Mouse (Mus musculus) stomach, embryonic 15.5 days (tissue): ENCODE measurements at regions not wholly inside any gene's neighbourhood (a gene's known extent, or its start where the extent isn't known, plus 50 kb on each side); places are given as distances from the start of the nearest gene placed in this dataset.

ENCODE experiments used
- ATAC-seq: fragments of 200-750 bp; cut with Nextera tagmentation; 2 replicates; pipeline ENCODE4 v1.8.0; 2017; ENCODE audit warnings: low read depth, moderate number of reproducible peaks, moderate TSS enrichment; ENCODE audit not compliant: insufficient read depth, low FRiP score
- H3K27ac ChIP-seq: fragments of 300-500 bp; sonication (generic); 2 replicates; pipeline ENCODE4 v1.5.1; 2015; ENCODE audit warnings: mild to moderate bottlenecking, inconsistent platforms
- H3K27me3 ChIP-seq: fragments of 300-500 bp; sonication (generic); replicated peaks from 2 replicates; pipeline ENCODE4 v1.6.1; 2015; ENCODE audit warnings: inconsistent platforms
- H3K36me3 ChIP-seq: fragments of 300-500 bp; sonication (generic); 2 replicates; pipeline ENCODE4 v1.6.1; 2015; ENCODE audit warnings: inconsistent platforms
- H3K4me1 ChIP-seq: fragments of 300-500 bp; sonication (generic); 2 replicates; pipeline ENCODE4 v1.6.1; 2015; ENCODE audit warnings: inconsistent platforms
- H3K4me2 ChIP-seq: fragments of 300-500 bp; sonication (generic); 2 replicates; pipeline ENCODE4 v1.6.1; 2015; ENCODE audit warnings: mild to moderate bottlenecking, inconsistent platforms
- H3K4me3 ChIP-seq: fragments of 300-500 bp; sonication (generic); replicated peaks from 2 replicates; pipeline ENCODE4 v1.5.1; 2015; ENCODE audit warnings: inconsistent platforms
- H3K9ac ChIP-seq: fragments of 300-500 bp; sonication (generic); 2 replicates; pipeline ENCODE4 v1.6.1; 2015; ENCODE audit warnings: inconsistent platforms
- H3K9me3 ChIP-seq: fragments of 300-500 bp; sonication (generic); 2 replicates; pipeline ENCODE4 v1.6.1; 2016; ENCODE audit warnings: inconsistent platforms
- WGBS: fragments of 180-500 bp; shearing (Covaris S2); methylation state at CpG from one replicate; pipeline ENCODE4 v1.1.7; 2015; 5-methylcytosine and 5-hydroxymethylcytosine counted together

GRCm38 (mm10) chr12:73412500-73412899 is 125.9 kb downstream of the Slc38a6 start:
- Histone ChIP-seq H3K4me1 (peaks cover 4% of the 10 kb centered on the region; the same call in 1 of the 2 replicates), H3K9me3 (no peaks in the 10 kb centered on the region), H3K4me3 (no peak overlapping the region), H3K9ac (no peak overlapping the region), H3K27ac (no peak overlapping the region), H3K36me3 (no peaks in the 10 kb centered on the region), H3K27me3 (no peaks in the 10 kb centered on the region), H3K4me2 (no peak overlapping the region)
- ATAC-seq: no peak
- WGBS: 77% methylated on average over 4 of the region's 4 CpGs

GRCm38 (mm10) chr12:73410924-73411323 is 124.3 kb downstream of the Slc38a6 start:
- Histone ChIP-seq H3K4me2 (no peak overlapping the region), H3K36me3 (no peaks in the 10 kb centered on the region), H3K9ac (no peak overlapping the region), H3K27ac (no peak overlapping the region), H3K9me3 (no peaks in the 10 kb centered on the region), H3K27me3 (no peaks in the 10 kb centered on the region), H3K4me1 (peaks cover 4% of the 10 kb centered on the region; the same call in 1 of the 2 replicates), H3K4me3 (no peak overlapping the region)
- 46% methylated on average over 7 of the region's 7 CpGs for WGBS
- no peak for ATAC-seq

GRCm38 (mm10) chr12:73409481-73410085 is 123.0 kb downstream of the Slc38a6 start:
- H3K36me3 ChIP-seq: no peaks in the 10 kb centered on the region
- WGBS: 84% methylated on average over 4 of the region's 4 CpGs
- H3K9ac ChIP-seq: no peak overlapping the region
- no peaks in the 10 kb centered on the region for H3K27me3 ChIP-seq
- H3K4me1 ChIP-seq: peaks cover 5% of the 10 kb centered on the region; the same call in 1 of the 2 replicates
- H3K4me3 ChIP-seq: no peak overlapping the region
- H3K27ac ChIP-seq: no peak overlapping the region
- H3K9me3 ChIP-seq: no peaks in the 10 kb centered on the region
- H3K4me2 ChIP-seq: no peak overlapping the region
- ATAC-seq: no peak

GRCm38 (mm10) chr12:73408614-73409013 is 122.0 kb downstream of the Slc38a6 start:
- peaks cover 7% of the 10 kb centered on the region; the same call in 1 of the 2 replicates for H3K4me1 ChIP-seq
- no peak overlapping the region for H3K4me2 ChIP-seq
- H3K27ac ChIP-seq: no peak overlapping the region
- WGBS: 65% methylated on average over 7 of the region's 7 CpGs
- no peak for ATAC-seq
- no peak overlapping the region for H3K9ac ChIP-seq
- H3K36me3 ChIP-seq: no peaks in the 10 kb centered on the region
- H3K9me3 ChIP-seq: no peaks in the 10 kb centered on the region
- H3K27me3 ChIP-seq: no peaks in the 10 kb centered on the region
- no peak overlapping the region for H3K4me3 ChIP-seq

GRCm38 (mm10) chr12:73408165-73408564 is 121.6 kb downstream of the Slc38a6 start:
- no peak overlapping the region for H3K9ac ChIP-seq
- H3K36me3 ChIP-seq: no peaks in the 10 kb centered on the region
- WGBS: 71% methylated on average over 11 of the region's 11 CpGs
- H3K4me1 ChIP-seq: peaks cover 7% of the 10 kb centered on the region; the same call in 1 of the 2 replicates
- no peak for ATAC-seq
- H3K27me3 ChIP-seq: no peaks in the 10 kb centered on the region
- no peak overlapping the region for H3K27ac ChIP-seq
- no peak overlapping the region for H3K4me3 ChIP-seq
- H3K4me2 ChIP-seq: no peak overlapping the region
- no peaks in the 10 kb centered on the region for H3K9me3 ChIP-seq

GRCm38 (mm10) chr12:73406556-73407087 is 120.0 kb downstream of the Slc38a6 start:
- Histone ChIP-seq H3K36me3 (no peaks in the 10 kb centered on the region), H3K27ac (no peak overlapping the region), H3K9ac (no peak overlapping the region), H3K9me3 (no peaks in the 10 kb centered on the region), H3K4me3 (no peak overlapping the region), H3K4me2 (no peak overlapping the region), H3K27me3 (no peaks in the 10 kb centered on the region), H3K4me1 (0 out of 2 replicates have a peak, but pooled peaks cover 8% of the 10 kb centered on the region)
- ATAC-seq: no peak
- WGBS: 83% methylated on average over 8 of the region's 8 CpGs

- H3K9ac ChIP-seq: no peak overlapping the region
- no peak for ATAC-seq
- WGBS: 77% methylated on average over 9 of the region's 9 CpGs
- H3K4me3 ChIP-seq: no peak overlapping the region
- H3K4me2 ChIP-seq: no peak overlapping the region
- no peaks in the 10 kb centered on the region for H3K36me3 ChIP-seq
- 0 out of 2 replicates have a peak, but pooled peaks cover 8% of the 10 kb centered on the region for H3K4me1 ChIP-seq
- H3K9me3 ChIP-seq: no peaks in the 10 kb centered on the region
- no peak overlapping the region for H3K27ac ChIP-seq
- H3K27me3 ChIP-seq: no peaks in the 10 kb centered on the region
Measured at GRCm38 (mm10) chr12:73405583-73405982, 119.0 kb downstream of the Slc38a6 start.

GRCm38 (mm10) chr12:73405106-73405505 is 118.5 kb downstream of the Slc38a6 start:
- no peaks in the 10 kb centered on the region for H3K36me3 ChIP-seq
- 40% methylated on average over 8 of the region's 8 CpGs for WGBS
- no peaks in the 10 kb centered on the region for H3K9me3 ChIP-seq
- no peak overlapping the region for H3K4me3 ChIP-seq
- ATAC-seq: no peak
- no peaks in the 10 kb centered on the region for H3K27me3 ChIP-seq
- no peak overlapping the region for H3K9ac ChIP-seq
- no peak overlapping the region for H3K27ac ChIP-seq
- no peak overlapping the region for H3K4me2 ChIP-seq
- H3K4me1 ChIP-seq: 0 out of 2 replicates have a peak, but pooled peaks cover 8% of the 10 kb centered on the region

- ATAC-seq: no peak
- Histone ChIP-seq H3K27me3 (no peaks in the 10 kb centered on the region), H3K9me3 (no peaks in the 10 kb centered on the region), H3K4me1 (0 out of 2 replicates have a peak, but pooled peaks cover 8% of the 10 kb centered on the region), H3K4me2 (no peak overlapping the region), H3K27ac (no peak overlapping the region), H3K36me3 (no peaks in the 10 kb centered on the region), H3K9ac (no peak overlapping the region), H3K4me3 (no peak overlapping the region)
- WGBS: 38% methylated on average over 13 of the region's 13 CpGs
Measured at GRCm38 (mm10) chr12:73403906-73404474, 117.4 kb downstream of the Slc38a6 start.
